Mouse (Mus musculus): Measurements from ENCODE around the gene Elavl2. TPM values are rescaled to one million over a fixed set of nuclear protein-coding genes. Genes with fewer than 3 reads are reported as not detected.
A peak's percentile ranks its signal among the peaks of the same experiment; 100 is the strongest.
"Not testable (repeated sequence)": the region's sequence is repeated elsewhere in the genome, so short reads cannot be mapped to it uniquely, and the experiment has no call there.

The Elavl2 gene
- polyA plus RNA-seq, 1 experiment from 2014 or later, result 1.4 TPM

GRCm38 (mm10) chr4:91310801-91311200 is 89.8 kb downstream of the Elavl2 start:
- Histone ChIP-seq H3K4me2 (no peak overlapping the region), H3K4me3 (no peak overlapping the region), H3K36me3 (no peaks in the 10 kb centered on the region), H3K27ac (no peak overlapping the region), H3K4me1 (replicated peaks) (no peaks in the 10 kb centered on the region; the same call in 1 of the 2 replicates), H3K9me3 (replicated peaks) (no peaks in the 10 kb centered on the region), H3K9ac (no peak overlapping the region), H3K27me3 (no peaks in the 10 kb centered on the region)
- no peak for ATAC-seq (replicated peaks; ENCODE audit: insufficient number of reproducible peaks, insufficient read depth, low FRiP score, low read depth)
- WGBS, result 88% methylated on average over 1 of the region's 1 CpGs

- Histone ChIP-seq H3K4me3 (no peak overlapping the region), H3K36me3 (no peaks in the 10 kb centered on the region), H3K27me3 (no peaks in the 10 kb centered on the region), H3K4me2 (no peak overlapping the region), H3K4me1 (replicated peaks) (peaks cover 7% of the 10 kb centered on the region), H3K9me3 (replicated peaks) (no peaks in the 10 kb centered on the region), H3K27ac (no peak overlapping the region), H3K9ac (no peak overlapping the region)
- no peak for ATAC-seq (replicated peaks; ENCODE audit: insufficient number of reproducible peaks, insufficient read depth, low FRiP score, low read depth)
Observed at GRCm38 (mm10) chr4:91297706-91298105, 102.9 kb downstream of the Elavl2 start.

- no peak overlapping the region for H3K27ac ChIP-seq
- no peaks in the 10 kb centered on the region for H3K36me3 ChIP-seq
- ATAC-seq (replicated peaks; ENCODE audit: insufficient number of reproducible peaks, insufficient read depth, low FRiP score, low read depth), result 0 out of 2 replicates have a peak, but pooled peaks have one; percentile 35
- H3K27me3 ChIP-seq, result no peaks in the 10 kb centered on the region
- WGBS, result 29% methylated on average over 4 of the region's 4 CpGs
- no peak overlapping the region for H3K9ac ChIP-seq
- no peak overlapping the region for H3K4me2 ChIP-seq
- no peak overlapping the region for H3K4me3 ChIP-seq
- H3K4me1 ChIP-seq (replicated peaks), result peaks cover 7% of the 10 kb centered on the region
- H3K9me3 ChIP-seq (replicated peaks), result no peaks in the 10 kb centered on the region
Observed at GRCm38 (mm10) chr4:91295317-91295716, 105.3 kb downstream of the Elavl2 start.

GRCm38 (mm10) chr4:91291526-91291925 is 109.1 kb downstream of the Elavl2 start:
- H3K4me2 ChIP-seq, result no peak overlapping the region
- no peak for ATAC-seq (replicated peaks; ENCODE audit: insufficient number of reproducible peaks, insufficient read depth, low FRiP score, low read depth)
- H3K27ac ChIP-seq, result no peak overlapping the region
- no peaks in the 10 kb centered on the region for H3K9me3 ChIP-seq (replicated peaks)
- H3K9ac ChIP-seq, result no peak overlapping the region
- no peaks in the 10 kb centered on the region for H3K36me3 ChIP-seq
- H3K4me1 ChIP-seq (replicated peaks), result no peaks in the 10 kb centered on the region
- 76% methylated on average over 1 of the region's 1 CpGs for WGBS
- no peak overlapping the region for H3K4me3 ChIP-seq
- H3K27me3 ChIP-seq, result no peaks in the 10 kb centered on the region

GRCm38 (mm10) chr4:91290373-91290772 is 110.2 kb downstream of the Elavl2 start:
- H3K9me3 ChIP-seq (replicated peaks), result no peaks in the 10 kb centered on the region
- no peak overlapping the region for H3K9ac ChIP-seq
- WGBS, result 78% methylated on average over 1 of the region's 1 CpGs
- H3K4me1 ChIP-seq (replicated peaks), result no peaks in the 10 kb centered on the region
- no peak overlapping the region for H3K27ac ChIP-seq
- no peaks in the 10 kb centered on the region for H3K36me3 ChIP-seq
- H3K4me3 ChIP-seq, result no peak overlapping the region
- no peaks in the 10 kb centered on the region for H3K27me3 ChIP-seq
- no peak overlapping the region for H3K4me2 ChIP-seq
- ATAC-seq (replicated peaks; ENCODE audit: insufficient number of reproducible peaks, insufficient read depth, low FRiP score, low read depth), result no peak

GRCm38 (mm10) chr4:91289151-91289550 is 111.4 kb downstream of the Elavl2 start:
- 66% methylated on average over 1 of the region's 1 CpGs for WGBS
- Histone ChIP-seq H3K4me3 (no peak overlapping the region), H3K27ac (no peak overlapping the region), H3K27me3 (no peaks in the 10 kb centered on the region), H3K9ac (no peak overlapping the region), H3K4me1 (replicated peaks) (no peaks in the 10 kb centered on the region), H3K4me2 (no peak overlapping the region), H3K9me3 (replicated peaks) (no peaks in the 10 kb centered on the region), H3K36me3 (no peaks in the 10 kb centered on the region)
- ATAC-seq (replicated peaks; ENCODE audit: insufficient number of reproducible peaks, insufficient read depth, low FRiP score, low read depth), result no peak

- no peaks in the 10 kb centered on the region for H3K4me1 ChIP-seq (replicated peaks)
- no peaks in the 10 kb centered on the region for H3K36me3 ChIP-seq
- no peak for ATAC-seq (replicated peaks; ENCODE audit: insufficient number of reproducible peaks, insufficient read depth, low FRiP score, low read depth)
- H3K27ac ChIP-seq, result no peak overlapping the region
- H3K27me3 ChIP-seq, result no peaks in the 10 kb centered on the region
- WGBS, result 89% methylated on average over 1 of the region's 1 CpGs
- no peak overlapping the region for H3K4me2 ChIP-seq
- H3K4me3 ChIP-seq, result no peak overlapping the region
- no peaks in the 10 kb centered on the region for H3K9me3 ChIP-seq (replicated peaks)
- no peak overlapping the region for H3K9ac ChIP-seq
Observed at GRCm38 (mm10) chr4:91268390-91268789, 132.2 kb downstream of the Elavl2 start.

- no peaks in the 10 kb centered on the region for H3K36me3 ChIP-seq
- whole genome bisulfite sequencing, result 82% methylated on average over 19 of the region's 19 CpGs
- H3K4me1 ChIP-seq (replicated peaks), result no peaks in the 10 kb centered on the region
- no peaks in the 10 kb centered on the region for H3K9me3 ChIP-seq (replicated peaks)
- H3K9ac ChIP-seq, result no peak overlapping the region
- no peaks in the 10 kb centered on the region for H3K27me3 ChIP-seq
- no peak overlapping the region for H3K27ac ChIP-seq
- ATAC-seq (replicated peaks; ENCODE audit: insufficient number of reproducible peaks, insufficient read depth, low FRiP score, low read depth), result no peak
- no peak overlapping the region for H3K4me2 ChIP-seq
- no peak overlapping the region for H3K4me3 ChIP-seq
Observed at GRCm38 (mm10) chr4:91263733-91264440, 136.7 kb downstream of the Elavl2 start.

GRCm38 (mm10) chr4:91262839-91263238 is 137.7 kb downstream of the Elavl2 start:
- 79% methylated on average over 8 of the region's 8 CpGs for WGBS
- no peak overlapping the region for H3K4me2 ChIP-seq
- H3K27ac ChIP-seq, result no peak overlapping the region
- no peaks in the 10 kb centered on the region for H3K9me3 ChIP-seq (replicated peaks)
- no peak for ATAC-seq (replicated peaks; ENCODE audit: insufficient number of reproducible peaks, insufficient read depth, low FRiP score, low read depth)
- H3K9ac ChIP-seq, result no peak overlapping the region
- no peaks in the 10 kb centered on the region for H3K36me3 ChIP-seq
- no peak overlapping the region for H3K4me3 ChIP-seq
- H3K4me1 ChIP-seq (replicated peaks), result no peaks in the 10 kb centered on the region
- H3K27me3 ChIP-seq, result no peaks in the 10 kb centered on the region

GRCm38 (mm10) chr4:91260622-91261021 is 140.0 kb downstream of the Elavl2 start:
- Histone ChIP-seq H3K4me2 (no peak overlapping the region), H3K9ac (no peak overlapping the region), H3K4me3 (no peak overlapping the region), H3K9me3 (replicated peaks) (no peaks in the 10 kb centered on the region), H3K27me3 (no peaks in the 10 kb centered on the region), H3K27ac (no peak overlapping the region), H3K36me3 (no peaks in the 10 kb centered on the region), H3K4me1 (replicated peaks) (0 out of 2 replicates have a peak, but pooled peaks cover 4% of the 10 kb centered on the region)
- ATAC-seq (replicated peaks; ENCODE audit: insufficient number of reproducible peaks, insufficient read depth, low FRiP score, low read depth), result no peak
- WGBS, result 86% methylated on average over 4 of the region's 4 CpGs

- WGBS, result 65% methylated on average over 1 of the region's 1 CpGs
- no peak for ATAC-seq (replicated peaks; ENCODE audit: insufficient number of reproducible peaks, insufficient read depth, low FRiP score, low read depth)
- H3K36me3 ChIP-seq, result no peaks in the 10 kb centered on the region
- H3K27me3 ChIP-seq, result no peaks in the 10 kb centered on the region
- no peak overlapping the region for H3K9ac ChIP-seq
- no peaks in the 10 kb centered on the region for H3K9me3 ChIP-seq (replicated peaks)
- no peak overlapping the region for H3K4me2 ChIP-seq
- H3K27ac ChIP-seq, result no peak overlapping the region
- H3K4me1 ChIP-seq (replicated peaks), result 0 out of 2 replicates have a peak, but pooled peaks cover 3% of the 10 kb centered on the region
- H3K4me3 ChIP-seq, result no peak overlapping the region
Observed at GRCm38 (mm10) chr4:91248650-91249049, 151.9 kb downstream of the Elavl2 start.

GRCm38 (mm10) chr4:91245136-91245535 is 155.4 kb downstream of the Elavl2 start:
- not testable (repeated sequence) for H3K9me3 ChIP-seq (replicated peaks); H3K27ac ChIP-seq; H3K9ac ChIP-seq; H3K4me1 ChIP-seq (replicated peaks); H3K4me3 ChIP-seq; H3K36me3 ChIP-seq; H3K27me3 ChIP-seq; H3K4me2 ChIP-seq; ATAC-seq (replicated peaks; ENCODE audit: insufficient number of reproducible peaks, insufficient read depth, low FRiP score, low read depth)
- WGBS, result 87% methylated on average over 4 of the region's 8 CpGs
